Mouse (Mus musculus) midbrain, embryonic 10.5 days (tissue): ENCODE data around the gene Atg9b. TPM values are rescaled to one million over a fixed set of nuclear protein-coding genes. Genes with fewer than 3 reads are reported as not detected.
A peak's percentile ranks its signal among the peaks of the same experiment; 100 is the strongest.

Source experiments
- DNase-seq: peaks from one replicate; pipeline ENCODE4 v3.0.0-alpha.2; 2017; ENCODE audit warnings: low spot score
- H3K27ac ChIP-seq: fragments of 300-500 bp; sonication (generic); replicated peaks from 2 replicates; pipeline ENCODE4 v1.5.1; 2016; ENCODE audit warnings: mild to moderate bottlenecking
- H3K27me3 ChIP-seq: fragments of 300-500 bp; sonication (generic); 2 replicates; pipeline ENCODE4 v1.6.1; 2016; ENCODE audit warnings: low read depth, mild to moderate bottlenecking; ENCODE audit not compliant: poor library complexity, severe bottlenecking
- H3K36me3 ChIP-seq: fragments of 300-500 bp; sonication (generic); 2 replicates; pipeline ENCODE4 v1.6.1; 2016; ENCODE audit warnings: mild to moderate bottlenecking, moderate library complexity
- H3K4me1 ChIP-seq: fragments of 300-500 bp; sonication (generic); 2 replicates; pipeline ENCODE4 v1.6.1; 2016
- H3K4me3 ChIP-seq: fragments of 300-500 bp; sonication (generic); 2 replicates; pipeline ENCODE4 v1.5.1; 2016; ENCODE audit warnings: mild to moderate bottlenecking, moderate library complexity
- H3K9me3 ChIP-seq: fragments of 300-500 bp; sonication (generic); replicated peaks from 2 replicates; pipeline ENCODE4 v1.6.1; 2016; ENCODE audit warnings: mild to moderate bottlenecking
- WGBS: fragments of 180-500 bp; shearing (Covaris S2); methylation state at CpG from one replicate; pipeline ENCODE4 v1.1.7; 2016; 5-methylcytosine and 5-hydroxymethylcytosine counted together
- polyA plus RNA-seq: library from polyadenylated mRNA; unstranded; fragments of >200 nt; fragmentation: Nextera tagmentation; extraction: Ambion mirVana; gene quantifications from 2 replicates; pipeline ENCODE4 v1.2.1, GENCODE M21; 2016

The Atg9b gene
- polyA plus RNA-seq, result 0.31 and 0.72 TPM in 2 replicates

DNA sequence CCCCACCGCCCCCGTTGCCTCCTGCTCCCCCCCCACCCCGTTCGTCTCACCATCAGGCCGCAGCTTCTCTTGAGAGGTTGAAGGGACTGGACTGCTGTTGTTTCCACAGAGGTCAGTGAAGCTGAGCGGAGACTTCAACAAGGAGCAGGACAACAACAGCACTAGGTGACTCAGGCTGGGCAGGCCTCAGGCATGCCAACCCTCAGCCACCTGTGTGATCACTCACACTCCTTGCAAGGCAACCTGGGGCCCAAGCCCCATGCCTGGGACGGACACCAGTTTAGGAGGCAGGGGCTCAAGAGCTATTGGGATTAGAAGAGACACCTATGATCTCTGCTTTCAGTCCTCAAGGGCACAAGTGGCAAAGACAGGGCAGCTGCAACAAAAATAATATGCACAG is at the start of gene Atg9b:
Gene Atg9b, minus strand, starts transcription at position 280 of the 400 bp plus-strand sequence.
- WGBS, result 89% methylated on average over 7 of the region's 7 CpGs
- Histone ChIP-seq H3K27ac (no peak within 1 kb of the TSS), H3K9me3 (no peaks in the 10 kb centered on the region), H3K4me3 (no peak within 1 kb of the TSS), H3K4me1 (peaks cover 47% of the 10 kb centered on the region), H3K36me3 (peaks cover 4% of the 10 kb centered on the region; the same call in 1 of the 2 replicates), H3K27me3 (peaks cover 41% of the 10 kb centered on the region)
- no peak for DNase-seq

DNA sequence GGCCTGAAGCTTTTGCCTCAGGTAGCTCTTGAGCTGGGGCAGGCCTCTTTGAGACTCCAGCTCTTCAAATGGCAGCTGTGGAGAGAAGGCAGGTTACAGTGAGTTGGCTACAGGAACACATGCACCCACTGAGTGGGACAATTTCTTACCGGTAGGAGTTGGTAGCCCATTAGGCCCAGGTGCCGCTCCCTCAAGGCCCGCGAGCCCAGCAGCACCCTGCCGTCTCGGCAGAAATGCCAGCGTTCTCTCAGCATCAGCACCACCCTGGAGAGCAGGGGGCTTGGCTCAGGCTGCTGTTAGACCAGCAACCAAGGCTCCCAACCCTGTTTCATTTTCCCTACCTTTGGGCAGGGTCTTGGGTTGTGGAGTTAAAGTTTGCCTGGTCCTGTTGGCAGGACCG is 49.2 kb upstream of the Atg9b start:
- Histone ChIP-seq H3K36me3 (peaks cover 75% of the 10 kb centered on the region), H3K9me3 (no peaks in the 10 kb centered on the region), H3K4me3 (no peak overlapping the region), H3K27ac (no peak overlapping the region), H3K27me3 (no peaks in the 10 kb centered on the region), H3K4me1 (peaks cover 29% of the 10 kb centered on the region)
- no peak for DNase-seq
- 97% methylated on average over 8 of the region's 8 CpGs for WGBS

DNA sequence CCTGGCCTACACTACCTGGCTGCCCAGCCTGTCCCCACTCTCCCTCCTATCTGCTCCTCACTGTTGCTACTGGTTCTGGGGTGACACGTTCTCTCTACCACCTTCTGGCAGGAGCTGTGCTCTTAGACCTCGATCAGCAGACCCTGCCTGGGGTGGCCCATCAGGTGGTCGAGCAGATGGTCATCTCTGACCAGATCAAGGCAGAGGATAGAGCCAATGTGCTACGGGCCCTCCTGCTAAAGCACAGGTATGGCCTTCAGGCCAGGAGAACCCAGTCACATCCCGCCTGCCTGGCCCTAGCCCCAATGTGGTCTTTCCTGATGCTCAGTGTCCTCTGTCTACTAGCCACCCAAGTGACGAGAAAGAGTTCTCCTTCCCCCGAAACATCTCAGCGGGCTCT is 42.0 kb upstream of the Atg9b start:
- DNase-seq, result no peak
- H3K4me3 ChIP-seq, result no peak overlapping the region
- no peak overlapping the region for H3K27ac ChIP-seq
- WGBS, result 89% methylated on average over 8 of the region's 8 CpGs
- no peaks in the 10 kb centered on the region for H3K9me3 ChIP-seq
- H3K27me3 ChIP-seq, result 0 out of 2 replicates have a peak, but pooled peaks cover 3% of the 10 kb centered on the region
- H3K36me3 ChIP-seq, result peaks cover 96% of the 10 kb centered on the region
- peaks cover 5% of the 10 kb centered on the region for H3K4me1 ChIP-seq

DNA sequence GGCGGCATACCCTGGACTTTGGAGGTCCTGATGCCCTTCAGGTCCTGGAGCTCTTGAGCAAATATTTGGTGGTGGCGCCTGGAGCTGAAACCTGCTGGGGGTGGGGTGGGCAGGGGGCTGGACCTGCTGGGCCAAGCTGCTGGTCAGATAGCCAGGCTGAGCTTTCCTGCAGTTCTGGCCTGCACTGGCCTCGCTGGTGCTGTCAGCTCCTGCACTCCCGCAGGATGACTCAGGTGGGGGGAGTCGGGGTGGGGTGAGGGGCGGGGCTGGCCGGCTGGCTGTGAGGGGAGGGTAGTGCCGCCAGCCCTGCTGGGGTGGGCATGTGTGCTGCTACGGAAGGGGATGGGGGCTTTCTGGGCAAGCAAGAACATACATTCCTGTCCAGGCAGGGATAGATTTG is 36.7 kb upstream of the Atg9b start:
- 9% methylated on average over 9 of the region's 9 CpGs for WGBS
- H3K36me3 ChIP-seq, result peaks cover 46% of the 10 kb centered on the region
- H3K27ac ChIP-seq, result peak overlapping the region; percentile 65; the same call in 1 of the 2 replicates
- H3K9me3 ChIP-seq, result no peaks in the 10 kb centered on the region
- peak overlapping the region; percentile 76 for H3K4me3 ChIP-seq
- DNase-seq, result no peak
- H3K4me1 ChIP-seq, result peaks cover 58% of the 10 kb centered on the region
- peaks cover 29% of the 10 kb centered on the region for H3K27me3 ChIP-seq

DNA sequence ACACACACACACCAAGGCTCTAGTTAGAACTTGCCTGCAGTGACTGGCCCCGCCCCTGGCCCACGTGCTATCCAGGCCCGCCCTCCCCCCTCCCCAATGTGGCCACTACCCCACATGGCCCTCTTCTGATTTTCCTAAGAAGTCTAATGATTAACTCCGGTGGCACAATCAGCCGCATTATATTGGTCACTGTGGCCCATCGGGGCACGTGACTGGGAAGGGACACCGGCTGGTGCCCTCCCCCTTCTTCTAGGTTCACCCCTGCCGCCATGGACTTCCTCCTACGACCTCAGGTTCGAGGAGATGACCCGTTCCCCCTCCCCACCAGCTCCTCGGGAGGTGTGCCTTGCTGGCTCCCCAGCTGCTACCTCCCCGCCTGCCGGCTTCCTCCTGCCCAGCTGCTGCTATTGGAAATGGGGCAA is 36.0 kb upstream of the Atg9b start:
- 4% methylated on average over 15 of the region's 15 CpGs for WGBS
- Histone ChIP-seq H3K27ac (peak overlapping the region; percentile 65; the same call in 1 of the 2 replicates), H3K4me1 (peaks cover 59% of the 10 kb centered on the region), H3K9me3 (no peaks in the 10 kb centered on the region), H3K4me3 (peak overlapping the region; percentile 76), H3K36me3 (peaks cover 40% of the 10 kb centered on the region), H3K27me3 (peaks cover 29% of the 10 kb centered on the region)
- DNase-seq, result peak; percentile 42

DNA sequence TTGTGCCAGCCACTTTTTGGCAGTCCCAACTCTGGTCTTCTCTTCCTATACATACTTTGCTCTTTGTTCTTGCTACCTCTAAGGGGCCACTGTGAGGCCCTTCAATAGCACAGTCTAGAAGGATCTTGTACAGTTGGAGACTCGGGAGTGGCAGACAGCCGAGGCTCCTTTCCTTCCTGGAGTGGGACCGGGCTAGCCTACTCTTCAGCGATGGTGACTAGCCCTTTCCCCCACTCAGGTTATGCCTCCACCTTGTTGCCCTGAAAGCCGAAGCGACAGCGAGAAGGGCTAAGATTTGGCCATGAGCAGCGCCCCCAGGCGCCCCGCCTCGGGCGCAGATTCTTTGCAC is 35.3 kb upstream of the Atg9b start:
- no peaks in the 10 kb centered on the region for H3K9me3 ChIP-seq
- DNase-seq, result no peak
- peaks cover 29% of the 10 kb centered on the region for H3K27me3 ChIP-seq
- peaks cover 32% of the 10 kb centered on the region for H3K36me3 ChIP-seq
- H3K4me3 ChIP-seq, result peak overlapping the region; percentile 76
- H3K27ac ChIP-seq, result no peak overlapping the region; the same call in 1 of the 2 replicates
- 12% methylated on average over 12 of the region's 12 CpGs for WGBS
- peaks cover 66% of the 10 kb centered on the region for H3K4me1 ChIP-seq

DNA sequence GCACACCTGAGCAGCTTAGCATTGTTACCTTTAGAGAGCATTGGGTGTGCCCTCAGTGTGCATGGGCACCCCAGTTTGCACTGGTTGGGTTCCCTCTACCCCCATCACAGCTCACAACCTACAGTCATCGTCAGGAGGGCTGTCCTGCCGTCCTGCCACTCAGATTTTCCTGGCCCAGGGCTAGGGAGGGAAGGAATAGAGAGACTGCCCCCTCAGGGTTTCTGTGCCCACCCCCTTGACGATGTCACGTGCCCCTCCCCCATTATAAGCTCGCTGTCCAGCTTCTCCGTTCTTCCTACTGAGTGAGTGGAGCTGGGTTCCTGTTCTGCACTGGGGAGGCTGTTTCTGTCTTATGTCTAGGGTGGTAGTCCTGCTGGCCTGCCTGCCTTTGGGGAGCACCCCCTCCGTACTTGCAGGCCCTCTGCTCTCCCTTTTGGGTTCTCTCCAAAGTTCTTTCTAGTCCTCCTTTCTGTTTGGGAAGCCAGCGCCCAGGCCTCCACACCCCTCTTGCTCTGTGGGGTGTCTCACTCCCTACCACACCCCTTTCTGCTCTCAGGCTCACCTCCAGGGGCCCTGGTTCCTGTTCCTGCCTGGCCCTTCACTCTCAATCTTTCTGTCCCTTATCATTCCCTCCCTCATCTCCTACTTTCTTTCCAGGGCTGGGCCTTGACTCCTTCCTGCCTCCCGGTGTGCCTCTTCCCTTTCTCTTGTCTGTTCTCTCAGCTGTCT is 34.8 kb upstream of the Atg9b start:
- Histone ChIP-seq H3K27me3 (peaks cover 29% of the 10 kb centered on the region), H3K4me1 (peaks cover 72% of the 10 kb centered on the region), H3K4me3 (peak overlapping the region; percentile 76), H3K27ac (peak overlapping the region; percentile 88), H3K9me3 (no peaks in the 10 kb centered on the region), H3K36me3 (peaks cover 27% of the 10 kb centered on the region)
- DNase-seq, result no peak
- WGBS, result 9% methylated on average over 9 of the region's 9 CpGs

DNA sequence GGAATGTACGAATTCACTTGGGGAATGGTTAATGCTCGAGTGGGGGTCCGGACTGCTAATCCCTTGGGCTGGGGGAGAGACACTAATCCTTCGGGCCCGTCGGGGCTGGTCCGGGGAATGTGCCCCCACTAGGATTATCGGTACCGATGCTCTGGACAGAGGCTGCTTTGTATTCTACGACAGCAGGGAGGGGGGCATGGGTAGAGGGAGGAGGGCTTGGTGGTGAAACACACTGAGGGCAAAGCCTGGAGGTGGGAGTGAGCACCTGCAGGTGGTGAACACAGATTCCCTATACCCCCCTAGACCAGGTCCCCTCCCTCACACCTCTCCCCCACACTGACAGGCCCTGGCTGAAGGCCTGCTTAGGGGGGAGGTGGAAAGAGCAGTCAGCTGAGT is 34.1 kb upstream of the Atg9b start:
- Histone ChIP-seq H3K27me3 (peaks cover 29% of the 10 kb centered on the region), H3K9me3 (no peaks in the 10 kb centered on the region), H3K4me1 (peaks cover 72% of the 10 kb centered on the region), H3K4me3 (peak overlapping the region; percentile 76), H3K36me3 (peaks cover 21% of the 10 kb centered on the region), H3K27ac (peak overlapping the region; percentile 88)
- DNase-seq, result peak; percentile 53
- WGBS, result 0% methylated on average over 10 of the region's 10 CpGs

DNA sequence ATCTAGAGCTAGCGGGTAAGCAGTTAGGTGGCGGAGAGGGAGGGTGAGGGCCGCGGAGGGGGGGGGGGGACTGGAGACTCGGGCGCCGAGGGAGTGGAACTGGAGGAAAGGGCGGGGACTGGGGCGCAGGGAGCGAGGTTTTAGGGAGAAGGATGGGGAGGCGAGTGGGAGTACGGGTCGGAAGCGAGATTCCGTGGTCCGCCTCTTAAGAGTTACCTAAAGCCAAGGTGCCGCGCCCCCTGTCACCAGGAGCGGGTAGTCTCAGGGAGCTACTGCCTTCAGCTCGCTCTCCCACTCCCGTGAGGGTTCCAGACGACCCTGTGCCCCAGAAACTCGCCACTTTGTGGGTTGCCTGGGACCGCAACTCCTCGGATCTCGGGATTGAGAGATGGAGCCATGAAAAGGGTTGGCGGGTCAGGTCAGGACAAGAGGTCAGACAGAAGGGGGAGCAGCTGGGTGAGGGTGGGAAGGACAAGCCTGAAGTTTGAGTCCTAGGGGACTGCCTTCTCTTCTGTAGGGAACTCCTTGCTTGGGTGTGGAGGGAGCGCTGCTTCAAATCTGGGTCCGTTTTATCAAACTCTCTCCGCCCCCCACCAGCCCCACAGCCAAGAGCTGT is 33.6 kb upstream of the Atg9b start:
- H3K36me3 ChIP-seq, result peaks cover 21% of the 10 kb centered on the region
- H3K27ac ChIP-seq, result peak overlapping the region; percentile 88
- no peak for DNase-seq
- H3K27me3 ChIP-seq, result peaks cover 29% of the 10 kb centered on the region
- H3K4me3 ChIP-seq, result peak overlapping the region; percentile 76
- 0% methylated on average over 29 of the region's 30 CpGs for WGBS
- H3K4me1 ChIP-seq, result peaks cover 72% of the 10 kb centered on the region
- H3K9me3 ChIP-seq, result no peaks in the 10 kb centered on the region

DNA sequence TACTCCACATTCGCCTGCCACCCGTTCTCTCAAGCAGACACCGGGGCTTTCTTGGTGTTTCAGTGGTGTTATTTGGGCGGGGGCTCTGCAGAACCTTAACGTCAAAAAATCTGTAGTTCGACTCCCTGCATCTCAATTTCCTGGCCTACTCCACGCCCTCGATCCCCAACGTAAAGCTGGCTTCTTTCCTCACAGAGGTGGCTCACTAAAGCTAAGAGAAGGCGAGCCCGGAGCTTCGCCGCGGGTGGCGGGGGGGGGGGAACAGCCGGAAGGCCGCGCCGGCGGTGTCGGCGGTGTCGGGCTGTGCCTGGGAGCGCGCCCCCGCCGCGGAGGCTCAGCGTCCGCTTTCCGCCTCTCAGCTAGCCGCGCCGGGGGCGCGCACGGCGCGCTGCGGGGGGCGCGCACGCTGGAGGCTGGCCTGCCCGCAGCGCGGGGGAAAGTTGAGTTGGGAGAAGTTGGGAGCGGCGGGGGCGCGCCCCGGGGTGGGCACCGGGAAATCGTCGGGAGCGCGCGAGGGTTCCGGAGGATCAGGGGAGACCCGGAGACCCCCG is 33.0 kb upstream of the Atg9b start:
- 1% methylated on average over 53 of the region's 60 CpGs for WGBS
- peak; percentile 84 for DNase-seq
- peaks cover 21% of the 10 kb centered on the region for H3K36me3 ChIP-seq
- peak overlapping the region; percentile 76 for H3K4me3 ChIP-seq
- peak overlapping the region; percentile 88 for H3K27ac ChIP-seq
- H3K9me3 ChIP-seq, result no peaks in the 10 kb centered on the region
- peaks cover 29% of the 10 kb centered on the region for H3K27me3 ChIP-seq
- peaks cover 72% of the 10 kb centered on the region for H3K4me1 ChIP-seq

DNA sequence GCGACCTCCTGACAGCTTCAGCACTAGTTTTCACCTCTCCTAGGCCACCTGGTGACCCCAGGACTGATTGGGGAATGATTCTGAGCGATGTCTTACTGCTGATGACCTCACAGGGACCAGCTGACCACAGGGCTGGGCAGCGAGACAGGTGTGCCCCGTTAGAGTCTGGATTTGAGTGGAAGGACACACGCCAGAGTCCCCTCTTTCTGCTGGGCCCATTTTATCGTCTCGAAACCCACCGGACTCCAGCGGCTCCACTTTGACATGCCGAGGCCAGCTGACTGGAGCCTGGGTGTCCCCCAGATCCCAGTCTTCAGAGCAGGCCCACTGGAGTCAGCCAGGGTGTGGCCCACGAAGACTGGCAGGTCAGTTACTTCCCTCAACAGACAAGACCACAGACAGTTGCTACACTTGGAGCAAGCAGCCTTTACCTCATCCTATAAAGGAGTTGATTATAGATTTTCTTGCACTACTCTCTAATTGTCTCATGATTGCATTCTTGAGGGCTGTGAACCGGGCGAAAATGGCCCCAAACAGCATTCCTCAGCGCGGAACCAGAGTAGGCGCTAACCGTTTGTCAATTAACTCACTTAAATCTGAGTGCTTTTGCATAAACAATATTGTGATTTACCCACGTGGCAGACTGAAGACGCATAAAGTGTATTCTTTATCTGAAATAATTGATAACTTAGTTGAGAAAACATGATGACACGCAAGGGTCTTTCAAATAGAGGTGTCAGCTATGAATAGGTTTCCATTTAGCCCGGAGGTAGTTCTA is 32.2 kb upstream of the Atg9b start:
- Histone ChIP-seq H3K9me3 (no peaks in the 10 kb centered on the region), H3K4me1 (peaks cover 69% of the 10 kb centered on the region), H3K4me3 (peak overlapping the region; percentile 76), H3K27me3 (peaks cover 26% of the 10 kb centered on the region), H3K36me3 (peaks cover 21% of the 10 kb centered on the region), H3K27ac (peak overlapping the region; percentile 88)
- 16% methylated on average over 21 of the region's 21 CpGs for WGBS
- no peak for DNase-seq

DNA sequence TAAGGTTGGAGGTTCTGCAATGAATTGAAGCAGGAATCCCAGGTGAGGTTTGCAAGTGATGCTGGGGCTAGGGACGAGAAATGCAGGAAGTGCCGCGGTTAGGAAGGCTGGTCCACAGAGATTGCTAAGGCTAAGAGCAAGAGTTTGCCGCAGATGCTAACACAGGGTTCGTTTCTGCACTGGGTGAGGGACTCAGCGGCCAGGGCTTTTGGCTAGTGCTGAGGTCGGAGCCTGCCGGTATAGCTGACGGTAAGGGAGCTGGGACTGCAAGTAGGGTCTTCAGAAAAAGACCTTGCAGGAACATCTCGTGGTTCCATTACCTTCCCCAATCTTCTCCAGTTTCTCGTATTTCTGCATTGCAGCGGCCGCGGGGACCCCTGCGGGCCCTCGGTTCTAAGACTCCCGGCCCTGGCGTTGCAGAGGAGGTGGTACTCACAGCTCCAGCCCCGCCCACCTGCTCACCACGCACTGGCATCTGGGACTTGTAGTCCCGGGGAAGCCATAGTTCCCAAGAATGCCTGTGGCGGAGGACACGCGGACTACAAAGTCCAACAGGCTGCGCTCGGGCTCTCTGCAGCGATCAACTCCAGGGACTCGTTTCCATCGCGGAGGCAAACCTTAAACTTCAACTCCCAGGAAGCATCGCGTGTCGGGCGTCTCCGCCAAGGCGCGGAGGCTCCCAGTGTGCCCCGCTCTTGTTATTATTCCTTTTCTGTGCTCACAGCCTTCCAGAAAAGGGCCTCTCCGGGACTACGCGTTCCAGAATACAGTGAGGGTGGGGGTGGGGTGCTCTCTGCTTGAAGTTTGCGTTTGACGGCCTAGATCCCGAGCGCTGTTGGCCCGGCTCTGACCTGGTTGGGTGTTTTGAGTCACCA is 31.4 kb upstream of the Atg9b start, which contains the start of the genes Cdk5 and Slc4a2:
Gene Cdk5, minus strand, starts transcription at position 402 of the 875 bp plus-strand sequence.
Gene Slc4a2, plus strand, starts transcription at position 709 of the 875 bp plus-strand sequence.
- Histone ChIP-seq H3K4me1 (peaks cover 61% of the 10 kb centered on the region), H3K4me3 (peak within 1 kb of the TSS; percentile 76), H3K27ac (peak within 1 kb of the TSS; percentile 88), H3K9me3 (no peaks in the 10 kb centered on the region), H3K27me3 (peaks cover 24% of the 10 kb centered on the region), H3K36me3 (peaks cover 27% of the 10 kb centered on the region)
- WGBS, result under 1% methylated on average over 46 of the region's 46 CpGs
- DNase-seq, result peak; percentile 99
